Mouse (Mus musculus) stomach, adult 2 months (tissue): Measurements from ENCODE around the gene Rras2. TPM values are rescaled to one million over a fixed set of nuclear protein-coding genes. Genes with fewer than 3 reads are reported as not detected.

ENCODE experiments used
- polyA plus RNA-seq: library from polyadenylated mRNA; depleted of rRNA; stranded (reverse); fragments of >200 nt; gene quantifications from 2 replicates; pipeline ENCODE4 v1.2.3, GENCODE M21; 2012; rRNA removed

The Rras2 gene
- polyA plus RNA-seq: 8.0 and 20.0 TPM in 2 replicates

GRCm38 (mm10) chr7:114117444-114117905 is at the start of gene Rras2:
Gene Rras2, minus strand, starts transcription at chr7:114117781.

Other genes starting within 250 kb of the Rras2 start
- 5.1 and 8.5 TPM in 2 replicates for gene Copb1, start 136.9 kb upstream of the Rras2 start, polyA plus RNA-seq
- 13.6 and 21.2 TPM in 2 replicates for gene Psma1, start 158.3 kb upstream of the Rras2 start, polyA plus RNA-seq